Mouse (Mus musculus): ENCODE data around the gene Kxd1.

The Kxd1 gene

DNA sequence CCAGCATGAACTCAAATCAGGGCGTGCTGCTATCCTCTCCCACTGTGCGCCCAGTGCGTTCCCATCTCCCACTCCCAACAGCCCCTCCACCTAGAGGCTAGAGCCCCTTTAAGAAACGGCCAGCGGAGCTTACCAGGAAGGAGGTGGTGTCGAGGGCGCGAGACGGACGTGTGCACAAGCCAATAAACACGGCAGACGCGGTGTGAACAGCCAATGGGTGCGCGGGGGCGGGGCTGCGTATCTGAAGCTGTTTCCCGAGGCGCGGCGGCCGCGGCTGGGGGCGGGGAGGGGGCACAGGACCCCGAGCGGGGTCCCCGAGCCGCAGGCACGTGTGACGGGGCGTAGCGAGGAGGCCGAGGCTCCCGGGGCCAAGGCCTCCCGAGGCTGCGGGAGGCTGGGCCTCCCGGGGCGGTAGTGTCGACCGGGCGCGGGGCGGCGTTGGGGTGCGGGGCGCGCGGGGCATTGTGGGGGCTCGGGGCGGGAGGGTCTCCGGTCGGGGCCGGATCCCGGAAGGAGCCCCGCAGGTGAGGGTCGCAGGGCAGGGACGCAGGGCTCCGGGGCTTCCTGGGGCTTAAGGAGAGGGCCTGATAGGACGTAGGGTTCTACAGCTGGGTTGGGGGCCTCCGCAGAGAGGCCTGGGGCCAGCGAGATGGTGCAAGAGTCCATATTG is at the start of gene Kxd1, which contains the start of gene Fkbp8:
Kxd1 (minus strand) TSS at position 445 of the 670 bp plus-strand sequence.
Fkbp8 (plus strand) TSS at position 213 of the 670 bp plus-strand sequence.
- peak; percentile 95 for DNase-seq (ENCODE audit: low spot score in 2 of 2)

GRCm38 (mm10) chr8:70577207-70577606 is 49.5 kb upstream of the Kxd1 start:
- no peak for DNase-seq (ENCODE audit: low spot score in 2 of 2)

GRCm38 (mm10) chr8:70574915-70575314 is 47.2 kb upstream of the Kxd1 start:
- no peak for DNase-seq (ENCODE audit: low spot score in 2 of 2)

DNA sequence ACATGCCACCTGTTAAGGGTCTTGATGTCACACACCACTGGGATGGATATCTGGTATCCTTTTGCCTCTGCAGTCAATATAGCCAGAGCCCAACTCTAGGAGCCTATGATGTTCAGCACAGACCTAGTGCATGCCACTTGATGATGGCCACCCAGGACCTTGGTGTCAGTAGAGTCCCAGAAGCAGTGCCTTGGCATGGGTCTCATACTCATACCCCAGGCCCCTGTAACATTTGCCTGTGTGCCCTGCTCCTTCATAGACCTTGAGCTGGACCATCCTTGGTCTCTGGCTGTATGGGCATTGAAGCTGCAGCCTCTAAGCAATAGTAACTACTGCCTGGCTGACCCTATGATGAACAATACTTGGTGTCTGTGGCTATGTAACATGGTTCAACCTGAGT is 46.5 kb upstream of the Kxd1 start:
- no peak for DNase-seq (ENCODE audit: low spot score in 2 of 2)

DNA sequence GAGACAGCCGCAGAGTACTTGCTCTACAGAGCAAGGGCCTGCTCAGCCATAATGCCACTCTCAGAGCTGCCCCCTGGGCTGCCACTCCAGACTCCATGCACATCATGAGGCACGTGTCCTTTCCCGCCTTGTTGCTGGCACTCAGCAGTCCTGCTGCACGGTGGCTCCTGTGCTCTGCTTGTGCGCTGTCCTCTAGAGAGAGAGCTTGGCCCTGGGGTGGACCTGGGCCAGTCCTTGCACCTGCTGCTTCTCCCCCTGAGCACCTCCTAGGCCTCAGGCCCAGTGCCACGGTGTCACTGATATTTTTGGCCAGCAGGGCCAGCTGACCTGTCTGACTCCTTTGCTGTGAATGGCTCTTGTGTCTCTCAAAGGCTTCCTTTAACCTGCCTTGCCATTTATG is 43.2 kb upstream of the Kxd1 start:
- no peak for DNase-seq (ENCODE audit: low spot score in 2 of 2)

DNA sequence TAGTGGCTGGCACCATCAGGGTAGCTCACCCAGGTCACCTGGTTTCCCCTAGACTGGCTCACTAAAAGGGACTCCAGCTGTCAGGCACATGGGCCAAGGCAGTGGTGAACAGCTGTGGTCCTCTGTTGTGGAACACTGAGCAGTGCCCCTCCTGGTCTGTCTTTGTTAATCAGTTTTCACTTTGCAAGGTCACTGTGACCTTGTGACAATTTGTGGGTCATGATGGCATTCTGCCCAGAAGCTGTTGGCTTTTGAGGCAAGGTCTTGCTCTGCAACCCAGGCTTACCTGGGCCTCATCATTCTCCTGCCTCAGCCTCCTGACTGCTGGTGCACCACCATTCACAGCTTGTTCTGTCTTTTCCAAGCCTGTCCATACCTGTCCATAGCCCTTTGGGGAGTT is 42.6 kb upstream of the Kxd1 start:
- DNase-seq (ENCODE audit: low spot score in 2 of 2): no peak

DNA sequence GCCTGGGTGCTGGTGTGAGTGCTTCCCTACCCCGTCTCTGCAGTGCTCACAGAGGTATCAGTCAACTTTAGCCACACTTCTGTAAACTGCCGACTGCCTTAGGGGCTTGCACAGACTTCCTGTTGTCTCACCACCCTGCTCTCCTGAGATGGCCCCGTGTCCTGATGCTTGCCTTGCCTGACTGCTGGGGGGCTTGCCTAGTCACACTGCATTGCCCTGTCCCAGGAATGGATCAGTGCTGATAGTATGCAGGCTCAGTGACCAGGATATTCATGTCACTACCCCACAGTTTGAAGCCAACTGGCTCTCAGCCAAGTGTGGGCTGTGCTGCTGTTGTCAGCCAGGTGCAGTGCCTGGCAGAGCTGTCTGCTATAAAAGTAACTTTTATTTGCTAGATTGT is 37.8 kb upstream of the Kxd1 start:
- no peak for DNase-seq (ENCODE audit: low spot score in 2 of 2)

GRCm38 (mm10) chr8:70564696-70565235 is 37.0 kb upstream of the Kxd1 start:
- no peak for DNase-seq (ENCODE audit: low spot score in 2 of 2)

GRCm38 (mm10) chr8:70563763-70564387 is 36.1 kb upstream of the Kxd1 start:
- DNase-seq (ENCODE audit: low spot score in 2 of 2): no peak

DNA sequence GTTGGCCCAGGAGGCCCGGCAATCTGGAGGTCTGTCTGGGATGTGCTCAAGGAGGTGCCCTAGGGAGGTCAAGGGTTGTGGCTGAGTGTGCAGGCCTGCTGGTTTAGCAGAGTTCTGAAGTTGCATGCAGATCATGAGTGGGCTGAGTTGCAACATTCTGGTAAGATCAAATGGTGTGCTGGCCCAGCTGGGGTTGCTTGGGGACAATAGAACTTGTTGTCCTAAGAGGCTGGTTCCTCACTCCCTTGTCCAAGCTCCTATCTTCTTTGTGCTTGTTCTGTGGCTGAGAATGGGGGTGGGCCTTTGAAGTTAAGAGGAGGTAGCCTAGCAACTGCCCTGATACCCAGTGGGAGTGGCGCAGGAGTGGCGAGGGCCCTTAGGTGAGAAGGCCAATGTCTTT is 35.0 kb upstream of the Kxd1 start:
- no peak for DNase-seq (ENCODE audit: low spot score in 2 of 2)

DNA sequence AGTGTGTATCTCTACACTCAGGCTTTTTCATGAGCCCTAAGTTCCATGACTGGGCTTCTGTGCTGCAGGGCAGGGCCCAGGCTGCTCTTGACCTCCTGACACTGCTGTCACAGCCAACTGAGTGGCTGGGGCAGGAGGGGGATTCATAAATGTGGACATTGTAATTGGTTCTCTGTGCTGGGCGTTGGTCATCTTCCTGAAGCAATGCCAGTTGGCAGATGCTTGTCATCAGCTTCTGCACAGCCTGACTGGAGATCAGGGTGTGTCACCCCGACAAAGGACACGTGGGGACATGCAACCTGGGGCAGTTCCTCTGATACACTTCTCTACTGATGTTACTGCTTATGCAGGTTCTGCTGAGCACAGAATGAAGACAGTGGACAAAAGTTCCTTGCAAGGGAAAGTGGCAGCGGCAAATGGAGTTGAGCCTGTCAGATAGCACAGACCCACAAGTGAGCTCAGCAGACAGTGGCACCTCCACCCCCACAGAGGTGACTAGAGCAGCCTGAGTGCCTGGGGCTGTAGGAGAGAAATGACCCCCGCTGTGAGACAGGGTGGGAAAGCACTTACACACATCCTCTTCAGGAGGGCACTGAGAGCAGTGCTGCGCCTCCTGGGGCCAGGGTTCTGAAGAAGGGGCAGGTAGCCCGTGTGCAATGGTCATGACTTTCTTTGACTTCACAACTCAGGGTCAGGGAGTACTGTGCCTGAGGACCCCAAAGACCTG is 34.2 kb upstream of the Kxd1 start:
- no peak for DNase-seq (ENCODE audit: low spot score in 2 of 2)

DNA sequence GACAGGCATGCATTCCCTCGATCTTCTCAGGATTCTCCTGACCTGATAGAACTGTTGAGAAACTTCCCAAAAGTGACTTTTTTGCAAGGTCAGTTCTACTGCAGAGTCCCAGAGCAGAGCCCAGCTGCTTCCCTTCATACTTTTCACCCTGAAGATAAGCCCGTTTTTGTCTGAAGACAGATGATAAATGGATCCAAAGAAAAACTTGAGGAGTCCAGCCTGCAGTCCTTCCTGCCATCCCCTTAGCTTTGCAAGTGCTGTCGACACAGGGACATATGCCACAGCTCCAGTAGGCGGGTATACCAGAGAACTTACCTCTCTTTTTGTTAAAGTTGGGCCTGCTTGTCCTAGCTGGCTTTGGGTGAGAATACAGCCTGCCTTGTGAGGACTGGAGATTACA is 33.6 kb upstream of the Kxd1 start:
- no peak for DNase-seq (ENCODE audit: low spot score in 2 of 2)

GRCm38 (mm10) chr8:70560564-70560963 is 32.8 kb upstream of the Kxd1 start:
- no peak for DNase-seq (ENCODE audit: low spot score in 2 of 2)

DNA sequence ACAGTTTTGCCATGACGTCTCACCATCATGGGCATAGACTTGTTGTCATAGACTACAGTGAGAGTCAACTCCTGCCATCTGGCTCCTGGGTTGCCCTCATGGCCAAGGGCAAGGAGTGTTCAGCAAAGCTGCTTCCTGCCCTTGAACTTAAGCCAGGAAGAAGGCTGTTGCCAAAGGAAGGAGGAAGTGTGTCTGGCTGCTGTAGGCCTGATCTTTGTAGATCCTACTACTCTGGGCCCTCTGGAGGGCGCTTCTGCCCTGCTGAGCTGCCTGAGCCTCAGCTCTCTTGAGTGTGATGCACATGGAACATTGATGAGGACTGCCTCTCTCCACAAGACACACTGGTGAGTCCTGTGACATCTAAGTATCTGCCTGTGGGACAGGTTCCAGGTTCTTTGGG is 32.3 kb upstream of the Kxd1 start:
- DNase-seq (ENCODE audit: low spot score in 2 of 2): no peak

DNA sequence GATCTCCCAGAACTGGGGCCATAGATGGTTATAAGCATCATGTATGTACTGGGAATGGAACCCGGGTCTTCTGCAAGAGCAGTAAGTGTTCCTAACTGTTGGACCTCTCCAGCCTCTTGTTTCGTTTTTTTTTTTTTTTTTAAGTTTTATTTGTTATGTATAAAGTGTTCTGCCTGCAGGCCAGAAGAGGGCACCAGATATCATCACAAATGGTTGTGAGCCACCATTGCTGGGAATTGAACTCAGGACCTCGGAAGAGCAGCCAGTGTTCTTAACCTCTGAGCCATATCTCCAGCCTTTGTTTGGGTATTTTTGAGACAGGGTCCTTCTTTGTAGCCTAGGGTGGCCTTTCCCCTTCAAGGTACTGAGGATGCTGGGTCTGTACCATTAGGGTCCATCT is 31.2 kb upstream of the Kxd1 start:
- DNase-seq (ENCODE audit: low spot score in 2 of 2): no peak

- peak in 1 of 2 experiments; percentile 33 for DNase-seq (ENCODE audit: low spot score in 2 of 2)
Measured at GRCm38 (mm10) chr8:70558334-70558733, 30.6 kb upstream of the Kxd1 start.

DNA sequence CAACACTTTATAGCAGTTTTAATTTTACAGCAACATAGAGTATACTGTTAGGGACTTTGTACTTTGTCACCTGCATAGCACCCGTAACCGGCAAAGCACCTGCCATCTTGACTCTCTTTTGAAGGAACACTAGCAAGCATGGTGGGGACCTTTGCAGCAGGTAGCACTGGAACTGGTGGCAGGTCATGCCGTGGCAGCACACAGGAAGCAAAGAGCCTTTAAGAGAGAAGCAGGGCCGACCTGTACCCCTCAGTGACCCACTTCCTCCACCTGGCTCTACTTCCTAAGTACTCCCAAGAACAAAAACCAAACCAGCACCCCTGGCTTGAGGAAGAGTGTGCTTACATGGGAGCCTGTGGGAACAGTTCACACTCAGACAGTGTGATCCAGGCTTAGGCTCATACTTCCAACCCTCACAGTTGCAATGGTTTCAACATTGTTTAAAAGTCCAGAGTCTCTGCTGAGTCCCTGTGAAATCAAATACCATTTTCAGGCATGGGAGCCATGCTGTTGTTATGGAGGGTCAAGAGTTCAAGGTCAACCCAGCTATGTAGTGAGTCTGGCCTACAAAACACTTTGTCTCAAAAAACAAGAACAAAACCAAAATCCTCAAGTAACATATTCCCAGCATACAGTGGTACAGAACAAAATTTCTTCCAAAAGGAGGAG is 27.5 kb upstream of the Kxd1 start:
- no peak for DNase-seq (ENCODE audit: low spot score in 2 of 2)

DNA sequence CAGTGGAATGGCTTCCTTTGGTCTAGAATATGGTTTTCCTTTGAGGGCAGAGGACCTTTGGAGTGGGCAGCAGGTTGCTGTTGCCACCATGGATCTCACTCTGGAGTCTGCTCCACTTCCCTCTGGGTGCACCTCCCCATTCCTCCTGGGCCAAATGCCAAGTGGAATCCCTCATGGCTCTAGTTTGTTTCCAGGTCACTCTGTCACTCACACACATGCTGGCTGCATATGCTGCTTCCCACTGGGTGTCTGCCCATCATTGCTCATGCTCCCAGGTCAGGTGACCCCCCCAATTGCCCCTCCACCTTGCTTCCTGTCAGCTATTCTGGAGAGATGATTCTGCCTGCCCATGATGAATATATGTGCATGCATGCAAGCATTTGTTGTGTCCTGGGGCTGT is 26.0 kb upstream of the Kxd1 start:
- no peak for DNase-seq (ENCODE audit: low spot score in 2 of 2)

- no peak for DNase-seq (ENCODE audit: low spot score in 2 of 2)
Measured at GRCm38 (mm10) chr8:70552836-70553235, 25.1 kb upstream of the Kxd1 start.

DNA sequence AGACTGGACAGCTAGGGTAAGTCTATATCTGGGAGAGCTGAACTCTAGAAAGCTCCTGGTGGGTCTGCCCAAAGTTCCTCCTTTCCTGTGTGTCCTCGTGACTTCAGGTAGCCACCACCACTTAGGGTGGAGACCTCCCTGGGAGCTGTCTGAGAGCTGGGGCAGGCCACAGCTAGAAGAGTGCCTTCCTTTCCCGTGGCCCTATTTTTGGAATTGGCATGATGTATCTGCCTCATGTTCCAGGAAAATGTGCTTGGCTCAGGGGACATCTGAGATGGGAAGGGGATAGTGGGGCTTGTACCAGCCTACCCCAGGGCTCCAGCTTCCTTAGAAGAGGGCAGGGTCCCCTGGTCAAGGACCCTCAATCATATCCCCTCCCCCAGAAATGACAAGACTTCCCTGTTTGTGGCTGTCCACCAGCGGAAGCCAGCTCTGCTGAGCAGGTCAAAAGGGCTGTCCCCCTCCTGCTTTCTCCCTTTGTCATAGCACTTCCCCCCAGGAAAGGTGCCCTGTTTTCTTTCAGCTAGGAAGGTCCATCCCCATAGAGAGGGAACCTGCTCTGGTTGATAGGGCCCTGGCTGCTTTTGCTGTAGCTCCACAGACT is 23.9 kb upstream of the Kxd1 start:
- no peak for DNase-seq (ENCODE audit: low spot score in 2 of 2)

GRCm38 (mm10) chr8:70549412-70550184 is 21.8 kb upstream of the Kxd1 start:
- DNase-seq (ENCODE audit: low spot score in 2 of 2): peak; percentile 43 to 59
